Mouse (Mus musculus) heart, embryonic 14.5 days (tissue): ENCODE data around the gene Gm47841. TPM values are rescaled to one million over a fixed set of nuclear protein-coding genes. Genes with fewer than 3 reads are reported as not detected.

Experiments
- ATAC-seq: fragments of 200-750 bp; cut with Nextera tagmentation; 2 replicates; pipeline ENCODE4 v1.8.0; 2017; ENCODE audit warnings: low read depth, moderate TSS enrichment; ENCODE audit not compliant: insufficient number of reproducible peaks, insufficient read depth, low FRiP score
- H3K27ac ChIP-seq, 2 experiments: fragments of 200-500 bp in 1 of 2; fragments of 300-500 bp in 1 of 2; sonication (generic) in 1 of 2; replicated peaks in 1 of 2; 2 replicates each; pipeline ENCODE4 v1.5.1; 2012 to 2014; ENCODE audit warnings: low read depth in 2 of 2, low read length in 2 of 2, control low read depth in 1 of 2, mild to moderate bottlenecking in 1 of 2, mixed read lengths in 1 of 2; ENCODE audit not compliant: control insufficient read depth in 1 of 2, insufficient read depth in 1 of 2
- H3K27me3 ChIP-seq: fragments of 300-500 bp; sonication (generic); 2 replicates; pipeline ENCODE4 v1.6.1; 2014; ENCODE audit warnings: mild to moderate bottlenecking, low read length, control low read depth; ENCODE audit not compliant: control insufficient read depth, insufficient read depth
- H3K36me3 ChIP-seq: fragments of 300-500 bp; sonication (generic); 2 replicates; pipeline ENCODE4 v1.6.1; 2014; ENCODE audit warnings: mild to moderate bottlenecking, control low read depth, low read length, mixed read lengths; ENCODE audit not compliant: control insufficient read depth, insufficient read depth
- H3K4me1 ChIP-seq, 2 experiments: fragments of 200-500 bp in 1 of 2; fragments of 300-500 bp in 1 of 2; sonication (generic) in 1 of 2; 2 replicates each; pipeline ENCODE4 v1.6.1; 2012 to 2014; ENCODE audit warnings: low read length in 2 of 2, control low read depth in 1 of 2, mixed read lengths in 1 of 2; ENCODE audit not compliant: control insufficient read depth in 2 of 2, insufficient read depth in 2 of 2
- H3K4me2 ChIP-seq: fragments of 300-500 bp; sonication (generic); 2 replicates; pipeline ENCODE4 v1.6.1; 2014; ENCODE audit warnings: mild to moderate bottlenecking, low read length
- H3K4me3 ChIP-seq, 2 experiments: fragments of 200-500 bp in 1 of 2; fragments of 300-500 bp in 1 of 2; sonication (generic) in 1 of 2; 2 replicates each; pipeline ENCODE4 v1.5.1; 2012 to 2014; ENCODE audit warnings: low read length in 2 of 2, mild to moderate bottlenecking in 2 of 2, control low read depth in 1 of 2, low read depth in 1 of 2, moderate library complexity in 1 of 2; ENCODE audit not compliant: control insufficient read depth in 1 of 2, insufficient read depth in 1 of 2
- H3K9ac ChIP-seq: fragments of 300-500 bp; sonication (generic); 2 replicates; pipeline ENCODE4 v1.6.1; 2014; ENCODE audit warnings: mild to moderate bottlenecking, low read length
- H3K9me3 ChIP-seq: fragments of 300-500 bp; sonication (generic); 2 replicates; pipeline ENCODE4 v1.6.1; 2016; ENCODE audit warnings: low read length, control low read depth; ENCODE audit not compliant: control insufficient read depth
- WGBS: fragments of 180-500 bp; shearing (Covaris S2); extraction: QIAGEN DNeasy Blood & Tissue Kit; methylation state at CpG from one replicate; pipeline ENCODE4 v1.1.7; 2014; 5-methylcytosine and 5-hydroxymethylcytosine counted together
- polyA plus RNA-seq: library from polyadenylated mRNA; unstranded; fragments of >200 nt; fragmentation: Nextera tagmentation; extraction: Ambion mirVana; gene quantifications from 2 replicates; pipeline ENCODE4 v1.2.1, GENCODE M21; 2014

Gm47841 gene
- polyA plus RNA-seq, 1 experiment from 2014 or later = not detected

DNA sequence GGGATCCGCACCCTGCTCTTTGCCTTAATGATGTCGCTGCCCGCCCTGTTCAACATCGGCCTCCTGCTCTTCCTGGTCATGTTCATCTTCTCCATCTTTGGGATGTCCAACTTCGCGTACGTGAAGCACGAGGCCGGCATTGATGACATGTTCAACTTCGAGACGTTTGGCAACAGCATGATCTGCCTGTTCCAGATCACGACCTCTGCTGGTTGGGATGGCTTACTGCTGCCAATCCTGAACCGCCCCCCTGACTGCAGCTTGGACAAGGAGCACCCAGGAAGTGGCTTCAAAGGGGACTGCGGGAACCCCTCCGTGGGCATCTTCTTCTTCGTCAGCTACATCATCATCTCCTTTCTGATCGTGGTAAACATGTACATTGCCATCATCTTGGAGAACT is 7.5 kb downstream of the Gm47841 start:
- H3K4me2 ChIP-seq = no peak overlapping the region
- no peaks in the 10 kb centered on the region for H3K9me3 ChIP-seq
- peaks cover 62% of the 10 kb centered on the region for H3K27me3 ChIP-seq
- H3K27ac ChIP-seq = no peak overlapping the region
- WGBS = 35% methylated on average over 17 of the region's 17 CpGs
- no peak overlapping the region for H3K9ac ChIP-seq
- no peaks in the 10 kb centered on the region; a peak in 1 of 4 replicates for H3K4me1 ChIP-seq
- ATAC-seq = no peak
- H3K36me3 ChIP-seq = no peaks in the 10 kb centered on the region
- no peak overlapping the region for H3K4me3 ChIP-seq

DNA sequence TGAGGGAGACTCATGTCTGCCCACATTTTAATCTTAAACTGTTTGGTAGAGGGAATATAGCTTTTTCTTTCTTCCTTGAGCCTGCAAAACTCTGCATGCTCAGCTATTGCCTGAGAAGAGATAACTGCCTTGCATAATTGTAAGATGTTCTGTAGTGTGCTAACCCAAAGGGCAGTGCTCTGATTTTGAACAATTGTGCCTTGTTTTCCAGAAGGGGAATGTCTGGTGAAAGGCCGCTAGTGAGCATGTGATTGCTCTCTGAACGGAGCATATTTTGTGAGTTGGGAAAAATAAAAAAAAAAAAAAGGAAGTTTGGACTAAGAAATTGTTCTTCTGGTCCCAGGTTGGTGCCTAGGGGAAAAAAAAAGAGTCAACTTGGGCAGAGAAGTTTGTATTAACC is 18.2 kb downstream of the Gm47841 start:
- no peak overlapping the region for H3K4me3 ChIP-seq
- no peak overlapping the region for H3K9ac ChIP-seq
- no peak overlapping the region for H3K4me2 ChIP-seq
- no peak overlapping the region for H3K27ac ChIP-seq
- WGBS = 62% methylated on average over 2 of the region's 2 CpGs
- peaks cover 27% of the 10 kb centered on the region for H3K27me3 ChIP-seq
- H3K36me3 ChIP-seq = no peaks in the 10 kb centered on the region
- no peaks in the 10 kb centered on the region for H3K4me1 ChIP-seq
- no peaks in the 10 kb centered on the region for H3K9me3 ChIP-seq
- no peak for ATAC-seq

DNA sequence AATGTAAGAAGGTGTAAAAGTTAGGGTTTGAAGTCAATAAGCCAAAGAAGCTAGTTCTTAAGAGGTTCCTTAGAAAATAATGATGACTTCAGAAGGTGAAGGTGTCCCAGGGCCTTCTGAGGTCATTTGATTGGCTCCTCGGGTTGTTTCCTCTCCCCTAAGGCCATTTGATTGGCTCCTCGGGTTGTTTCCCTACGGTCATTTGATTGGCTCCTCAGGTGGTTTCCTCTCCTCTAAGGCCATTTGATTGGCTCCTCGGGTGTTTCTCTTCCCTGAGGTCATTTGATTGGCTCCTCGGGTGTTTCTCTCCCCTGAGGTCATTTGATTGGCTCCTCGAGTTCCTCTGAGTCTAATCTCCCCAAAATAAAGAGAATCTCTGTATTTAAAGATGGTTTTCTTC is 35.8 kb downstream of the Gm47841 start:
- H3K36me3 ChIP-seq = no peaks in the 10 kb centered on the region
- H3K4me1 ChIP-seq = peaks cover 0 to 3% of the 10 kb centered on the region in 2 experiments; a peak in 1 of 4 replicates
- no peak overlapping the region for H3K4me2 ChIP-seq
- H3K9me3 ChIP-seq = no peaks in the 10 kb centered on the region
- H3K4me3 ChIP-seq = no peak overlapping the region
- 82% methylated on average over 6 of the region's 6 CpGs for whole genome bisulfite sequencing
- peaks cover 5% of the 10 kb centered on the region; the same call in 1 of the 2 replicates for H3K27me3 ChIP-seq
- ATAC-seq = no peak
- no peak overlapping the region for H3K9ac ChIP-seq
- H3K27ac ChIP-seq = no peak overlapping the region

DNA sequence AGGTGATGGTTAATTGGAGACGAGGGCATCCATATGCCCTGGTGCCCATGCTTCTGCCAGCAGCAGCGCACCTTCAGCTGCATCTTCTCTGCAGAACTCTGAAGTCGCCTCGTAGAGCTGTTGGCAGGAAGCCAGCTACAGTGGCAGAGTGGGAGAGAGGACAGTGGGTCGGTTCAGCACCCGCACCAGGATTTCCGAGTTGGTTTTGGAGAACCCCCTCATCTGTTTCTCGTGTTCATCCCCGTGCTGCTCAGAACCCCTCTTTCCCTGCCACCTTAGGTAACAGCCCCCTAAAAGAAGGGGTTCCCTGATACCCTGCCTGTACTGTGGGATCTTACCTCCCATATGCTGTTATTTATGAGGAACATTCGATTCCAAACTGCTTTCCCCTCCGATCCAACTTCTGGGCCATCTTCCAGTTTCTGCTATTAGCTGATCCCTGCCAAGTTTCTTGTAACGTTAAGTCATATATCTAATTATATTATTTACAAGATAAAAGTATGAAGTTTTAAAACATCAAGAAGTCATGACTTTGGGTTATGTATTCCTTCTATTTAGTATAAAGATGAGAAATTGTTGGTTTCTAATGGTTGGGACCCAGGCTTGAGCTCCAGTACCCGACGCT is 38.7 kb downstream of the Gm47841 start:
- H3K9me3 ChIP-seq = no peaks in the 10 kb centered on the region
- ATAC-seq = no peak
- 75% methylated on average over 14 of the region's 14 CpGs for WGBS
- no peak overlapping the region for H3K9ac ChIP-seq
- peaks cover 3 to 5% of the 10 kb centered on the region in 2 experiments; a peak in 3 of 4 replicates for H3K4me1 ChIP-seq
- H3K4me2 ChIP-seq = no peak overlapping the region
- no peaks in the 10 kb centered on the region for H3K36me3 ChIP-seq
- H3K4me3 ChIP-seq = no peak overlapping the region
- no peak overlapping the region for H3K27ac ChIP-seq
- peaks cover 5% of the 10 kb centered on the region; the same call in 1 of the 2 replicates for H3K27me3 ChIP-seq

DNA sequence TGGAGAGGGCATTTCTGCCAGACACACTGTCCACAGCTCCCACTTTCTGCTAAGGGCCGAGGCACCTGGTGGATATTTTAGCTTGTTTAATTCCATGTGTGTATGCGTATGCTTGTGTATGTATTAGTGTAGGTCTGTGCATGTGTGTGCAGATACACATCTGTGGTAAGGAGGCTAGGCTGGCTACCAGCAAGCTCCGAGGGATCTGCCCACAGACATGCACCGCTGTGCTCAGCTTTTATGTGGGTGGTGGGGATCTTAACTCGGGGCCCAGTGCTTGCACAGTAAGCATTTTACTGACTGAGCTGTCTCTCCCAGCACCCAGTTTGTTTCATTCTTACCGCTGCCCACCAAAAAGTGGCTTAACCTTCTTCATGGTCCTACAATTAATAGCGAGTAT is 40.0 kb downstream of the Gm47841 start:
- Histone ChIP-seq H3K9me3 (no peaks in the 10 kb centered on the region), H3K4me2 (peak overlapping the region; percentile 72), H3K4me1 (peaks cover 3 to 5% of the 10 kb centered on the region in 2 experiments; a peak in 3 of 4 replicates), H3K4me3 (peak overlapping the region in 1 of 2 experiments; percentile 43; a peak in 1 of 4 replicates), H3K36me3 (no peaks in the 10 kb centered on the region), H3K27me3 (peaks cover 5% of the 10 kb centered on the region; the same call in 1 of the 2 replicates), H3K9ac (no peak overlapping the region), H3K27ac (no peak overlapping the region)
- 75% methylated on average over 7 of the region's 7 CpGs for WGBS
- ATAC-seq = no peak

DNA sequence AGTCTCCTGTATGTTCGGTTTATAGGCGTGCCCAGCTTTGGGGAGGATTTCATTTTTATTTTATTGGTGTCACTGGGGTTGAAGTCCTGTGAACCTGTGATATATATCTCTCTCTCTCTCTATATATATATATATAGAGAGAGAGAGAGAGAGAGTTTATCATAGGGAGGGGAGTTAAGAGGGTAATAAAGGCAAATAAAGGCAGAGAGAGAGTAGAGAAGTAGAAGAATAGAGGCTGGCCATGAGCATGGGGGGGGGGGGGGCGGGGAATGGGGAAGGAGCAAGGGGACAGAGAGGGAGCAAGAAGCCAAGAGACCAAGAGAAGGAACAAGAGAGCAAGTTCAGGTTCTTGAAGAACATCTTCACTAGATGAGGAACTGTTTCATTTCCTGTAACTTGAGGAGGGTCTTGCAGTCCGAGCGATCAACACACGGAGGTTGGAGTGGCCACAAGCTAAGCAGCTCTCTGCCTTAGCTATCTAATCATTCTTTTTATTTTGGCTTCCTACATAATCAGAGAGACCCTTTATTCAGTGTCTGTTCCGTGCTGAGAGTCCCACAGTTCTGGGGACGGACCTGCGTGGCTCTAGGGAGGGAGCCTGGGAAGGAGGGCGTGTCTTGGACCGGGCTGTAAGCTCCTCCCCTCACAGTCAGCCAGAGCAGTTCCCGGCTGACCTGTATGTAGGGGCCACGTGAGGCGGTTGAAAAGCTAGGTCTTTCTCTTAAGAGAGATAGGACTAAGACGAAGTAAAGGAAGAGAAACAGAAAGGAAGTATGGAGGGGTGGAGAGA is 40.8 kb downstream of the Gm47841 start:
- peak overlapping the region; percentile 55 for H3K9ac ChIP-seq
- H3K4me1 ChIP-seq = peaks cover 3 to 5% of the 10 kb centered on the region in 2 experiments; a peak in 3 of 4 replicates
- peaks cover 5% of the 10 kb centered on the region; the same call in 1 of the 2 replicates for H3K27me3 ChIP-seq
- no peak overlapping the region for H3K27ac ChIP-seq
- peak overlapping the region; percentile 72 for H3K4me2 ChIP-seq
- no peaks in the 10 kb centered on the region for H3K9me3 ChIP-seq
- H3K4me3 ChIP-seq = peak overlapping the region; percentile 43 to 51
- ATAC-seq = peak; percentile 71; the same call in 1 of the 2 replicates
- H3K36me3 ChIP-seq = no peaks in the 10 kb centered on the region
- WGBS = 14% methylated on average over 14 of the region's 15 CpGs

DNA sequence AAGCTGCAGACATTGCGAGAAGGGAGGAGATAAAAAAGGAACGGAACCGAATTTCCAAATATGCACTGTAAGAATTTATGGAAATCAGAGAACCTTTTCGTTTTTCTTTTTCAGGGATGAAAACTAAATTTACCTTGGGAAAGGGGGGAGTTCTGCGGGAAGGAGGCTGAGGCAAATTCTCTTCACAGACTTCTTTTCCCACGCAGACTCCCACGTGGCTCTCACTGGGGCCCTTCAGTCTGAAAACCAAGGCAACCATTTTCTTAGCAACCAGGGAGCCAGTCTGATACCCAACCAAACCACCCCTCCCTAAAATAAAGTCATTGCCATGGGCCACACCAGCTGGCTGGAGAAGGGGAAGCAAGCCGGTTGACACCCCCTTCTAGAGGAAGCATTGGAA is 41.5 kb downstream of the Gm47841 start:
- WGBS = 75% methylated on average over 8 of the region's 8 CpGs
- Histone ChIP-seq H3K36me3 (no peaks in the 10 kb centered on the region), H3K27ac (no peak overlapping the region)

More for the DNA sequence above, 41.5 kb downstream of the Gm47841 start:
- Histone ChIP-seq H3K9me3 (no peaks in the 10 kb centered on the region), H3K9ac (no peak overlapping the region), H3K4me2 (no peak overlapping the region), H3K4me3 (no peak overlapping the region), H3K27me3 (peaks cover 5% of the 10 kb centered on the region; the same call in 1 of the 2 replicates), H3K4me1 (peaks cover 3 to 5% of the 10 kb centered on the region in 2 experiments; a peak in 3 of 4 replicates)
- no peak for ATAC-seq
